Mouse (Mus musculus): ENCODE measurements around the gene Il17d. TPM values are rescaled to one million over a fixed set of nuclear protein-coding genes. Genes with fewer than 3 reads are reported as not detected.

The Il17d gene
- polyA plus RNA-seq, 1 experiment from 2014 or later, result 0.50 TPM

Other genes with a start within 250 kb of the Il17d start
- 7.0 TPM in 2 replicates for gene Cryl1, start 126.2 kb upstream of the Il17d start, polyA plus RNA-seq (2015; fragmentation: Nextera tagmentation; extraction: Ambion mirVana)
- 1.6 and 1.7 TPM in 2 replicates for gene Ift88, start 100.7 kb upstream of the Il17d start, polyA plus RNA-seq (2015; fragmentation: Nextera tagmentation; extraction: Ambion mirVana)
- 47.3 and 52.6 TPM in 2 replicates for gene Eef1akmt1, start 46.8 kb downstream of the Il17d start, polyA plus RNA-seq (2015; fragmentation: Nextera tagmentation; extraction: Ambion mirVana)
- 17.5 and 19.3 TPM in 2 replicates for gene Xpo4, start 140.7 kb downstream of the Il17d start, polyA plus RNA-seq (2015; fragmentation: Nextera tagmentation; extraction: Ambion mirVana)
- not detected in 2 replicates for gene Gm49361, start 221.3 kb downstream of the Il17d start, polyA plus RNA-seq (2015; fragmentation: Nextera tagmentation; extraction: Ambion mirVana)
- gene Lats2, start 233.6 kb downstream of the Il17d start, polyA plus RNA-seq (2015; fragmentation: Nextera tagmentation; extraction: Ambion mirVana), result 3.6 and 4.6 TPM in 2 replicates